Mouse (Mus musculus): ENCODE measurements around the gene Pld3. TPM values are rescaled to one million over a fixed set of nuclear protein-coding genes. Genes with fewer than 3 reads are reported as not detected.
A peak's percentile ranks its signal among the peaks of the same experiment; 100 is the strongest.

The Pld3 gene
- polyA plus RNA-seq, 1 experiment from 2014 or later = 168 TPM

GRCm38 (mm10) chr7:27489270-27489869, 63.6 kb downstream of the Pld3 start:
- H3K4me3 ChIP-seq (ENCODE audit: low read depth, low read length) = no peak overlapping the region
- ATAC-seq (ENCODE audit: low read depth) = no peak

GRCm38 (mm10) chr7:27487740-27488268, 65.2 kb downstream of the Pld3 start:
- 0 out of 2 replicates have a peak, but pooled peaks cover 2% of the 10 kb centered on the region for H3K4me1 ChIP-seq (ENCODE audit: control insufficient read depth, insufficient read depth, low read length)

More at GRCm38 (mm10) chr7:27489270-27489869, 63.6 kb downstream of the Pld3 start:
- Histone ChIP-seq H3K9me3 (ENCODE audit: control insufficient read depth, low read length) (no peaks in the 10 kb centered on the region), H3K9ac (replicated peaks; ENCODE audit: low read depth, low read length) (no peak overlapping the region), H3K4me2 (ENCODE audit: low read depth, low read length) (no peak overlapping the region), H3K36me3 (ENCODE audit: control insufficient read depth, insufficient read depth, low read length) (no peaks in the 10 kb centered on the region), H3K27ac (ENCODE audit: low read depth, low read length) (no peak overlapping the region), H3K27me3 (ENCODE audit: control insufficient read depth, insufficient read depth, low read length) (no peaks in the 10 kb centered on the region), H3K4me1 (ENCODE audit: control insufficient read depth, insufficient read depth, low read length) (0 out of 2 replicates have a peak, but pooled peaks cover 2% of the 10 kb centered on the region)
- 90% methylated on average over 25 of the region's 25 CpGs for WGBS

DNA sequence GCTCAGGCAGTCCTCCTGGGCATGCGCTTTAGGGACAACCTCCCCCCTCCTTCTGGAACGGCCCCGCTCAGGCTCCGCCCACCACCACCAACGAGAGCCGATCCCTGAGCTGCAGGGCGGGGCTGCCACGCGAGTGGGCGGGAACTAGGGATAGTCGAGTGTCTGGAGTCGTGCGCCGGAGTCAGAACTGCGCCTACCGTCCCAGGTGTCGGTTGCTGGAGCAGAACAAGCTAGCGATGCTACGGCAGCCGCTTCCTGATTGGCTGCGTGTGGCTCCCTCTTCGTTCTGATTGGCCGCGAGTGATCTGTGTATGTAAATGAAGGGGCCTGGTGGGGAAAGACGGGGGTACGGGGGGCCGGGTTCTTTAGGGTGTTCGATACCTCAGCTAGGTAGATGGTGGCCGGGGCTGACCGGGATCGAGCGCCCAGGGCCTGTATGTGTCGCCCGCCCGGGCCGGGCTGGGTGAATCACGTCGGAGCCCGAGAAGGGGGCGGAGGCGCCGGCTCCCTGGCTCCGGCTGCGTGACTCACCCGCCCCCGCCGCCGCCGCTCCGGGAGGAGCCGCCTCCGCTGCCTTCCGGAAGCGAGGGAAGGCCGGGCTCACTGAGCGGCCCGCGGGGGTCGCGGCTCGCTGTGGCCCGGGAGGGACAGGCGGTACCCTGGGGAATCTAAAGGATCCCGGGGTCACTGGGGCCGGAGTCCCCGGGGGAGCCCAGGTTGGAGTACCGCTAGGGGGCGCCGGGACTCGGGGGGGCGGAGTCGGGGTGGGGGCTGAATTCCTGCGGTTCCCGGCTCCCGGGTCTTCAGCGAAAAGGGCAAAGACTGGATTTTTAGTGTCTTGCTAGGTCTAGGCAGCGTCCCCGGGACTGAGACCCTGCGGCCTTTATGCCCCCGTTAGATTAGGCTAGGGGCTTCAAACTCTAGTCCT, 66.0 kb downstream of the Pld3 start, which contains the start of gene Sertad1:
Sertad1 (plus strand) TSS at position 141 of the 928 bp plus-strand sequence.
- Histone ChIP-seq H3K27me3 (ENCODE audit: control insufficient read depth, insufficient read depth, low read length) (no peaks in the 10 kb centered on the region), H3K4me1 (ENCODE audit: control insufficient read depth, insufficient read depth, low read length) (0 out of 2 replicates have a peak, but pooled peaks cover 2% of the 10 kb centered on the region), H3K9ac (replicated peaks; ENCODE audit: low read depth, low read length) (peak within 1 kb of the TSS; percentile 66), H3K4me2 (ENCODE audit: low read depth, low read length) (peak within 1 kb of the TSS; percentile 54), H3K27ac (ENCODE audit: low read depth, low read length) (peak within 1 kb of the TSS; percentile 87), H3K4me3 (ENCODE audit: low read depth, low read length) (peak within 1 kb of the TSS; percentile 68), H3K9me3 (ENCODE audit: control insufficient read depth, low read length) (no peaks in the 10 kb centered on the region), H3K36me3 (ENCODE audit: control insufficient read depth, insufficient read depth, low read length) (no peaks in the 10 kb centered on the region)
- WGBS = under 1% methylated on average over 71 of the region's 80 CpGs
- ATAC-seq (ENCODE audit: low read depth) = peak; percentile 98

More at GRCm38 (mm10) chr7:27487740-27488268, 65.2 kb downstream of the Pld3 start:
- Histone ChIP-seq H3K9ac (replicated peaks; ENCODE audit: low read depth, low read length) (peak overlapping the region; percentile 66; the same call in 1 of the 2 replicates), H3K9me3 (ENCODE audit: control insufficient read depth, low read length) (no peaks in the 10 kb centered on the region), H3K27me3 (ENCODE audit: control insufficient read depth, insufficient read depth, low read length) (no peaks in the 10 kb centered on the region), H3K36me3 (ENCODE audit: control insufficient read depth, insufficient read depth, low read length) (no peaks in the 10 kb centered on the region), H3K4me3 (ENCODE audit: low read depth, low read length) (peak overlapping the region; percentile 68), H3K27ac (ENCODE audit: low read depth, low read length) (peak overlapping the region; percentile 87), H3K4me2 (ENCODE audit: low read depth, low read length) (peak overlapping the region; percentile 54)
- no peak for ATAC-seq (ENCODE audit: low read depth)
- WGBS = 3% methylated on average over 13 of the region's 13 CpGs

GRCm38 (mm10) chr7:27486102-27486769, 66.8 kb downstream of the Pld3 start:
- H3K27ac ChIP-seq (ENCODE audit: low read depth, low read length) = no peak overlapping the region
- H3K4me1 ChIP-seq (ENCODE audit: control insufficient read depth, insufficient read depth, low read length) = peaks cover 6% of the 10 kb centered on the region; the same call in 1 of the 2 replicates
- WGBS = 4% methylated on average over 13 of the region's 13 CpGs
- peak; percentile 15 for ATAC-seq (ENCODE audit: low read depth)
- H3K9me3 ChIP-seq (ENCODE audit: control insufficient read depth, low read length) = no peaks in the 10 kb centered on the region
- no peak overlapping the region for H3K9ac ChIP-seq (replicated peaks; ENCODE audit: low read depth, low read length)
- H3K4me3 ChIP-seq (ENCODE audit: low read depth, low read length) = peak overlapping the region; percentile 68
- peak overlapping the region; percentile 54 for H3K4me2 ChIP-seq (ENCODE audit: low read depth, low read length)
- no peaks in the 10 kb centered on the region for H3K27me3 ChIP-seq (ENCODE audit: control insufficient read depth, insufficient read depth, low read length)
- no peaks in the 10 kb centered on the region for H3K36me3 ChIP-seq (ENCODE audit: control insufficient read depth, insufficient read depth, low read length)

DNA sequence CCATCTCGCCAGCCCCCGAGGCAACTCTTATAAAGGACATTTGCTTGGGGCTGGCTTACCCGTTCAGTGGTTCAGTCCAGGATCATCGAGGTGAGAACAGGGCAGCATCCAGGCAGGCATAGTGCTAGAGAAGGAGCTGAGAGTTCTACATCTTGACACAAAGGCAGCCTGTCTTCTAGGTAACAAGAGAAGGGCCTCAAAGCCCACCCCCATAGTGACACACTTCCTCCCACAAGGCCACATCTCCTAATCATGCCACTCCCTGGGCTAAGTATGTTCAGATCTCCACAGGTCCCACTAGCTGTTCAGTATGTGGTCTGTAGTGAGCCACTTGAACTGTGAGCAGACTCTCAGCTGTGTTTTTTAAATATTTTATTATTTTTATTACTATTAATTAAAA, 69.2 kb downstream of the Pld3 start:
- WGBS = 90% methylated on average over 4 of the region's 4 CpGs
- no peak overlapping the region for H3K9ac ChIP-seq (replicated peaks; ENCODE audit: low read depth, low read length)
- H3K9me3 ChIP-seq (ENCODE audit: control insufficient read depth, low read length) = no peaks in the 10 kb centered on the region
- no peak overlapping the region for H3K4me3 ChIP-seq (ENCODE audit: low read depth, low read length)
- no peak overlapping the region for H3K4me2 ChIP-seq (ENCODE audit: low read depth, low read length)
- H3K27ac ChIP-seq (ENCODE audit: low read depth, low read length) = no peak overlapping the region
- H3K27me3 ChIP-seq (ENCODE audit: control insufficient read depth, insufficient read depth, low read length) = no peaks in the 10 kb centered on the region
- H3K36me3 ChIP-seq (ENCODE audit: control insufficient read depth, insufficient read depth, low read length) = no peaks in the 10 kb centered on the region
- no peak for ATAC-seq (ENCODE audit: low read depth)
- peaks cover 4% of the 10 kb centered on the region; the same call in 1 of the 2 replicates for H3K4me1 ChIP-seq (ENCODE audit: control insufficient read depth, insufficient read depth, low read length)

Other genes with a start within 250 kb of the Pld3 start
- gene Ltbp4, start 215.5 kb downstream of the Pld3 start, polyA plus RNA-seq (2014; fragmentation: Nextera tagmentation; extraction: Ambion mirVana) = 5.8 and 11.5 TPM in 2 replicates
- gene Shkbp1, start 197.2 kb downstream of the Pld3 start, polyA plus RNA-seq (2014; fragmentation: Nextera tagmentation; extraction: Ambion mirVana) = 29.6 and 35.6 TPM in 2 replicates
- not detected in 2 replicates for gene Gm20479, start 195.8 kb downstream of the Pld3 start, polyA plus RNA-seq (2014; fragmentation: Nextera tagmentation; extraction: Ambion mirVana)
- gene Sptbn4, start 105.5 kb downstream of the Pld3 start, polyA plus RNA-seq (2014; fragmentation: Nextera tagmentation; extraction: Ambion mirVana) = 3.9 and 5.6 TPM in 2 replicates
- 12.1 and 23.0 TPM in 2 replicates for gene Blvrb, start 105.2 kb downstream of the Pld3 start, polyA plus RNA-seq (2014; fragmentation: Nextera tagmentation; extraction: Ambion mirVana)
- 5.7 and 10.0 TPM in 2 replicates for gene Sertad3, start 79.5 kb downstream of the Pld3 start, polyA plus RNA-seq (2014; fragmentation: Nextera tagmentation; extraction: Ambion mirVana)
- gene Sertad1, start 66.3 kb downstream of the Pld3 start, polyA plus RNA-seq (2014; fragmentation: Nextera tagmentation; extraction: Ambion mirVana) = 6.1 and 10.7 TPM in 2 replicates
- 0.43 and 1.1 TPM in 2 replicates for gene Prx, start 53.9 kb downstream of the Pld3 start, polyA plus RNA-seq (2014; fragmentation: Nextera tagmentation; extraction: Ambion mirVana)
- gene Hipk4, start 30.0 kb downstream of the Pld3 start, polyA plus RNA-seq (2014; fragmentation: Nextera tagmentation; extraction: Ambion mirVana) = 1.2 and 2.1 TPM in 2 replicates
- 27.2 TPM in 2 replicates for gene 2310022A10Rik, start within 50 bp of the Pld3 start, polyA plus RNA-seq (2014; fragmentation: Nextera tagmentation; extraction: Ambion mirVana)
- 44.1 and 51.4 TPM in 2 replicates for gene Akt2, start 38.3 kb upstream of the Pld3 start, polyA plus RNA-seq (2014; fragmentation: Nextera tagmentation; extraction: Ambion mirVana)
- gene Ttc9b, start 100.7 kb upstream of the Pld3 start, polyA plus RNA-seq (2014; fragmentation: Nextera tagmentation; extraction: Ambion mirVana) = 80.3 and 111 TPM in 2 replicates
- 17.0 and 22.3 TPM in 2 replicates for gene Map3k10, start 121.4 kb upstream of the Pld3 start, polyA plus RNA-seq (2014; fragmentation: Nextera tagmentation; extraction: Ambion mirVana)
- gene Zfp607b, start 136.1 kb upstream of the Pld3 start, polyA plus RNA-seq (2014; fragmentation: Nextera tagmentation; extraction: Ambion mirVana) = 12.2 and 13.1 TPM in 2 replicates
- 98.5 and 117 TPM in 2 replicates for gene Zfp60, start 178.2 kb upstream of the Pld3 start, polyA plus RNA-seq (2014; fragmentation: Nextera tagmentation; extraction: Ambion mirVana)